Mouse (Mus musculus) lung, postnatal 0 days (tissue): ENCODE results near the gene Edem1.

Source experiments
- CTCF ChIP-seq: IDR thresholded peaks from 2 replicates; pipeline ENCODE4 v1.5.1; 2016; ENCODE audit warnings: antibody characterized with exemption, mild to moderate bottlenecking
- EP300 ChIP-seq: IDR thresholded peaks from 2 replicates; pipeline ENCODE4 v1.6.1; 2016; ENCODE audit warnings: antibody characterized with exemption, mild to moderate bottlenecking, control low read depth

DNA sequence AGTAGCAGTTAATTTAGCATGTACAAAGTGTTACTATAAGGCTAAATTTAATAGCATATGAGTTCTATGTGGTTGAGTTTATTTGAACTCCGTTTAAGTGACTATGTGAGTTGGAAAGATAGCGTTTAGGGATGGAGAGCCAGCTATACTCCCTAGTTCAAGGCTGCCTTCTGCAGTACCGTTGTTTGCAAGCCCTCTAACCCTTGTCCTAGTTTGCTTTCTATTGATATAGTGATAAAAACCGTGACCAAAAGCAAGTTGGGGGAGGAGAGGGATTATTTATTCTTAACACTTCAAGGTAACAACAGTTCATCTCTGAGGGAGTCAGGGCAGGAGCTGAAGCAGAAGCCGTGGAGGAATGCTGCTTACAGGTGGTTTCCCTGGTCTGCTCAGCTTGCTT lies 36.9 kb upstream of the Edem1 start:
- TF ChIP-seq CTCF (no peak), EP300 (no peak)
